In the genomic region with DNA sequence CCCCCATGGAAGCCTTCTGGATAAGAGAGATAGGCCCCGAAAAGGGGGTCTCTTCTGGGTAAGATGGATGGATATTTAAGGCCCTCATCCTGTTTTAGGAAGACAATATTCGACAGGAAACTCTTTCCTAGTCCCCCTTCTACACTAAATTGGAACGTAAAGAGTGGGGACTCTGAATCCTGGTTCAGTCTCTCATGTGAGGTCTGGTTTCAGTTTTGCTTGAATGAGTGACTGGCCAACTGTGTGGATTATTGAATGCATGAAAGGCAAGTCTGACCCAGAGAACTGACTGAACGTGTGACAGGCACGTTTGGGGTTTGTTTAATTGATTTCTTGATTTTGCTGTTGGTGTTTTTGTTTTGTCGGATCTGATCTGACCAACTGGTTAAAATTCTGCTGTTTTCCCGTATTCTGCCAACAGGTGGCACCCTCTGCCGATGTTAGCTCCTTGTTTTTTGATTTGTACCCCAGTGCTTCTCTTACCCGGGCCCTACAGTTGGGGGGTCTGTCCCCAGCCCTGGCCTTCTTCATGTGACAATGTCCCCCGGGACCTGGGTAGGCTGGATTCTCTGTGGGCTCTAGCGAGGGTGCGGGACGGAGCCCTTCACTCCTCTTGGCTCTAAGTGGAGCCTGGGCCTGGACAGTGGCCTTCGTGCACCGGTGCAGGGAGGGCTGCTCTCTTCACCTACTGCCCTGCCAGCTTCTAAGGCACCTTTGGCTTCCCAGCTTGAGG, we compare ENCODE assay signal across 8 mouse cellular contexts. TPM values are rescaled to one million over a fixed set of nuclear protein-coding genes. Genes with fewer than 3 reads are reported as not detected.
DNase-seq lines count a peak whose midpoint lies in the region; ATAC-seq lines count a peak whose summit lies in the region.

No protein-coding gene starts in this region.

- no peaks in the 10 kb centered on the region for H3K36me3 ChIP-seq in embryonic facial prominence, embryonic 10.5 days (replicated peaks)
- no peaks in the 10 kb centered on the region for H3K36me3 ChIP-seq in intestine, embryonic 16.5 days (ENCODE audit: control insufficient read depth, insufficient read depth, low read length)
- no peaks in the 10 kb centered on the region for H3K36me3 ChIP-seq in limb, embryonic 10.5 days
- no peaks in the 10 kb centered on the region for H3K36me3 ChIP-seq in midbrain, embryonic 11.5 days (ENCODE audit: control insufficient read depth, insufficient read depth, low read length)

- peaks cover 7% of the 10 kb centered on the region; the same call in 1 of the 2 replicates for H3K27me3 ChIP-seq in embryonic facial prominence, embryonic 10.5 days (replicated peaks; ENCODE audit: low read depth, poor library complexity, severe bottlenecking)
- no peaks in the 10 kb centered on the region for H3K27me3 ChIP-seq in intestine, embryonic 16.5 days (replicated peaks; ENCODE audit: control insufficient read depth, insufficient read depth, low read length)
- no peaks in the 10 kb centered on the region for H3K27me3 ChIP-seq in limb, embryonic 10.5 days (ENCODE audit: low read depth, poor library complexity, severe bottlenecking)
- H3K27me3 ChIP-seq in midbrain, embryonic 11.5 days (ENCODE audit: control insufficient read depth, insufficient read depth, low read length), result no peaks in the 10 kb centered on the region

- WGBS in embryonic facial prominence, embryonic 10.5 days, result 27% methylated on average over 15 of the region's 15 CpGs
- 26% methylated on average over 15 of the region's 15 CpGs for WGBS in intestine, embryonic 16.5 days
- 31% methylated on average over 15 of the region's 15 CpGs for WGBS in limb, embryonic 10.5 days
- WGBS in midbrain, embryonic 11.5 days, result 28% methylated on average over 15 of the region's 15 CpGs

- peak overlapping the region; percentile 58 for H3K9ac ChIP-seq in intestine, embryonic 16.5 days (ENCODE audit: low read depth, low read length)
- H3K9ac ChIP-seq in midbrain, embryonic 11.5 days (ENCODE audit: low read length), result peak overlapping the region; percentile 48

- H3K9me3 ChIP-seq in embryonic facial prominence, embryonic 10.5 days, result no peaks in the 10 kb centered on the region
- H3K9me3 ChIP-seq in intestine, embryonic 16.5 days (ENCODE audit: control insufficient read depth, low read length), result no peaks in the 10 kb centered on the region
- no peaks in the 10 kb centered on the region for H3K9me3 ChIP-seq in limb, embryonic 10.5 days (replicated peaks)
- no peaks in the 10 kb centered on the region for H3K9me3 ChIP-seq in midbrain, embryonic 11.5 days (ENCODE audit: control insufficient read depth, low read length)

- H3K27ac ChIP-seq in embryonic facial prominence, embryonic 10.5 days (replicated peaks), result peak overlapping the region; percentile 63; the same call in 1 of the 2 replicates
- H3K27ac ChIP-seq in intestine, embryonic 16.5 days (ENCODE audit: low read length), result no peak overlapping the region
- H3K27ac ChIP-seq in limb, embryonic 10.5 days, result peak overlapping the region; percentile 70
- no peak overlapping the region for H3K27ac ChIP-seq in midbrain, embryonic 11.5 days (ENCODE audit: low read depth, low read length)

- peak overlapping the region; percentile 38 for H3K4me3 ChIP-seq in embryonic facial prominence, embryonic 10.5 days
- peak overlapping the region; percentile 26 for H3K4me3 ChIP-seq in intestine, embryonic 16.5 days (ENCODE audit: low read length)
- peak overlapping the region; percentile 34 for H3K4me3 ChIP-seq in limb, embryonic 10.5 days
- H3K4me3 ChIP-seq in midbrain, embryonic 11.5 days (ENCODE audit: low read depth, low read length), result no peak overlapping the region

- H3K4me1 ChIP-seq in embryonic facial prominence, embryonic 10.5 days, result 0 out of 2 replicates have a peak, but pooled peaks cover 3% of the 10 kb centered on the region
- no peaks in the 10 kb centered on the region for H3K4me1 ChIP-seq in intestine, embryonic 16.5 days (ENCODE audit: control insufficient read depth, insufficient read depth, low read length)
- peaks cover 6% of the 10 kb centered on the region; the same call in 1 of the 2 replicates for H3K4me1 ChIP-seq in limb, embryonic 10.5 days
- no peaks in the 10 kb centered on the region for H3K4me1 ChIP-seq in midbrain, embryonic 11.5 days (ENCODE audit: control insufficient read depth, insufficient read depth, low read length)

- peak; percentile 58 for DNase-seq in 3134 (ENCODE audit: extremely low read depth, insufficient read length, low spot score)
- peak; percentile 29 for DNase-seq in adrenal gland, adult 8-10 months
- peak; percentile 73 for DNase-seq in embryonic facial prominence, embryonic 10.5 days (ENCODE audit: low spot score)
- DNase-seq in limb, embryonic 10.5 days (ENCODE audit: low spot score), result peak; percentile 79
- DNase-seq in midbrain, embryonic 11.5 days (ENCODE audit: low spot score, missing footprints), result peak; percentile 98
- peak; percentile 47 for DNase-seq in spleen, adult 12 weeks (ENCODE audit: low spot score)

- peak overlapping the region; percentile 47 for H3K4me2 ChIP-seq in intestine, embryonic 16.5 days (ENCODE audit: low read depth, low read length)
- H3K4me2 ChIP-seq in midbrain, embryonic 11.5 days, result peak overlapping the region; percentile 33

- ATAC-seq in granulocyte monocyte progenitor cell, adult 5-6 weeks (replicated peaks; ENCODE audit: poor library complexity, severe bottlenecking), result peak; percentile 84
- ATAC-seq in intestine, embryonic 16.5 days, result peak; percentile 31; the same call in 1 of the 2 replicates
- ATAC-seq in midbrain, embryonic 11.5 days (ENCODE audit: low FRiP score), result peak; percentile 78

RNA-seq across cellular contexts. Expression of a gene that starts 16.1 kb away (rescaled TPM):
- 10 to 100 TPM; 73.4 to 76.8 (median 75.6) TPM for total RNA-seq in adrenal gland, adult 8-10 months (2022)
- 226 and 232 TPM in 2 replicates for polyA plus RNA-seq in embryonic facial prominence, embryonic 10.5 days (2016; fragmentation: Nextera tagmentation; extraction: Ambion mirVana)
- 142 and 146 TPM in 2 replicates for total RNA-seq in granulocyte monocyte progenitor cell, adult 5-6 weeks (2014; fragmentation: Nextera tagmentation)
- total RNA-seq in granulocyte monocyte progenitor cell, adult 5-6 weeks (2017), result 162 and 169 TPM in 2 replicates
- polyA plus RNA-seq in intestine, embryonic 16.5 days (2015; fragmentation: Nextera tagmentation; extraction: Ambion mirVana), result 177 and 188 TPM in 2 replicates
- polyA plus RNA-seq in limb, embryonic 10.5 days (2016; fragmentation: Nextera tagmentation; extraction: Ambion mirVana), result 228 and 232 TPM in 2 replicates
- 277 and 280 TPM in 2 replicates for polyA plus RNA-seq in midbrain, embryonic 11.5 days (2014; fragmentation: Nextera tagmentation; extraction: Ambion mirVana)

Comparison
In these comparisons a context has a peak if more than half of its experiments do, and no peak if none do; other contexts are left out.
1. DNase-seq: peak in every context shown above with its lines; median percentile 98 in midbrain, embryonic 11.5 days; 79 in limb, embryonic 10.5 days; 73 in embryonic facial prominence, embryonic 10.5 days; 58 in 3134; 47 in spleen, adult 12 weeks; 29 in adrenal gland, adult 8-10 months.
2. H3K27ac ChIP-seq: peak in embryonic facial prominence, embryonic 10.5 days (single experiment) and limb, embryonic 10.5 days (single experiment); none in intestine, embryonic 16.5 days (single experiment) and midbrain, embryonic 11.5 days (single experiment).
3. ATAC-seq: peak in every context shown above with its lines; median percentile 84 in granulocyte monocyte progenitor cell, adult 5-6 weeks; 78 in midbrain, embryonic 11.5 days; 31 in intestine, embryonic 16.5 days.